ENCODE assay signal across 27 mouse cellular contexts in the genomic region with DNA sequence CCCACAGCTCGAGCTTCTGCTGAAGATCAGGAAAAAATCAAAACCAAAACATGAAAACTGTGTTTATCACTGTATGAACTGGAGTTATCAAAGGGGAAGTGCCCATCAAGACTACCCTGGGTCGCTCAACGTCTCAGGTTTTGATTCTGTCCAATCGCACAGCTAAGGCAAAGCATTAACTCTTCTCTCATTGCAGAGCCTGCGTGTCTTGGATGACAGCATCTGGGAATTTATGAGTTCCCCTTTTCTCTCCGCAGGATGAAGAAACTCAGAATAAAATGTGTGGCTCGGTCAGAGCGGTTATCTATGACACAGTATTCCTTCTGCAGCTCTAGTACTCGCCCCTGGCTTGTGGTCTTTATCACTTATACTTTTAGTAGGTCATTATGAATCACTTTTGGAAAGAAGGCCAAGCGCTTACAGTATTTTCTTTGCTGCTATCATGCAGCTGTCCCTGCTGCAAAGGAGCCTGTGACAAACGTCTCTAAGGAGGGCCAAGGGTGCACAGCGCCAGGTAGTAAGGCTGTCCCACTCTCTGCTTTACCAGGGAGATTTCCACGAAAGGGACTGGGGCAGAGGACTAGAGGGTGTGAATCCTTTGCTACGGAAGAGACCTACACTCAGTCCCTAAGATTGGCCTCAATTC. TPM values are rescaled to one million over a fixed set of nuclear protein-coding genes. Genes with fewer than 3 reads are reported as not detected.
A peak's percentile ranks its signal among the peaks of the same experiment; 100 is the strongest.
DNase-seq lines count a peak whose midpoint lies in the region; ATAC-seq and TF ChIP-seq lines count a peak whose summit lies in the region.
"Had no signal": no experiment of that assay in that cellular context is flagged by ENCODE, and none has a peak within 500 bp of the region (broad histone marks: within the 10 kb centered on the region; RNA-seq: fewer than 3 reads in every experiment).

No protein-coding gene starts in this region.

- no peak overlapping the region for H3K4me2 ChIP-seq in heart, postnatal 0 days (ENCODE audit: low read depth, low read length)
- H3K4me2 ChIP-seq: embryonic facial prominence, embryonic 12.5 days; liver, embryonic 11.5 days; lung, embryonic 14.5 days; midbrain, embryonic 15.5 days; neural tube, embryonic 12.5 days had no signal

- H3K4me3 ChIP-seq in heart, postnatal 0 days (ENCODE audit: low read depth, low read length) = no peak overlapping the region
- no peak overlapping the region for H3K4me3 ChIP-seq in MEL (ENCODE audit: control insufficient read depth in 1 of 2, insufficient read depth in 1 of 2, low read depth in 2 of 2, low read length in 2 of 2)
- H3K4me3 ChIP-seq: embryonic facial prominence, embryonic 12.5 days; heart, adult 2 months; layer of hippocampus, adult 2 months; midbrain, embryonic 15.5 days; neural tube, embryonic 12.5 days had no signal

- ATAC-seq in heart, postnatal 0 days (ENCODE audit: insufficient read depth, low read depth) = 0 out of 2 replicates have a peak, but pooled peaks have one; percentile 24
- peak; percentile 96 for ATAC-seq in megakaryocyte, adult 5-6 weeks (ENCODE audit: poor library complexity, severe bottlenecking)
- ATAC-seq: forebrain, postnatal 0 days; inflammation-experienced regulatory T-cells, adult 6 months; midbrain, embryonic 15.5 days had no signal

- 0 out of 2 replicates have a peak overlapping the region, but pooled peaks have one; percentile 15 for H3K27ac ChIP-seq in heart, postnatal 0 days (ENCODE audit: low read depth)
- H3K27ac ChIP-seq in MEL (ENCODE audit: control insufficient read depth, low read depth, low read length) = no peak overlapping the region
- H3K27ac ChIP-seq: embryonic facial prominence, embryonic 12.5 days; heart, adult 2 months; layer of hippocampus, adult 2 months; midbrain, embryonic 15.5 days; neural tube, embryonic 12.5 days; stomach, postnatal 0 days had no signal

- H3K36me3 ChIP-seq in heart, postnatal 0 days (replicated peaks; ENCODE audit: control insufficient read depth, insufficient read depth, low read length) = no peaks in the 10 kb centered on the region
- H3K36me3 ChIP-seq in MEL (ENCODE audit: control insufficient read depth in 1 of 2, insufficient read depth in 2 of 2, low read length in 2 of 2) = peaks cover 0 to 6% of the 10 kb centered on the region in 2 experiments; a peak in 2 of 4 replicates
- H3K36me3 ChIP-seq: embryonic facial prominence, embryonic 12.5 days; midbrain, embryonic 15.5 days; neural tube, embryonic 12.5 days had no signal

- TF ChIP-seq EP300 in heart, postnatal 0 days (IDR thresholded peaks at IDR 0.05; ENCODE audit: low read depth) = no peak
- TF ChIP-seq EP300 in MEL (IDR thresholded peaks at IDR 0.05; ENCODE audit: low read depth in 1 of 2, low read length in 2 of 2) = peak; percentile 53 to 68; a peak in 3 of 4 replicates

- H3K4me1 ChIP-seq in heart, postnatal 0 days (ENCODE audit: control insufficient read depth, insufficient read depth) = 0 out of 2 replicates have a peak, but pooled peaks cover 14% of the 10 kb centered on the region
- peaks cover 0 to 7% of the 10 kb centered on the region in 2 experiments; a peak in 3 of 4 replicates for H3K4me1 ChIP-seq in MEL (ENCODE audit: control insufficient read depth in 1 of 2, insufficient read depth in 2 of 2, low read length in 2 of 2)
- H3K4me1 ChIP-seq: embryonic facial prominence, embryonic 12.5 days; midbrain, embryonic 15.5 days; neural tube, embryonic 12.5 days had no signal

- H3K79me2 ChIP-seq in MEL (ENCODE audit: control insufficient read depth, insufficient read depth, low read length, poor library complexity) = no peaks in the 10 kb centered on the region

- H3K9me3 ChIP-seq in heart, postnatal 0 days (replicated peaks; ENCODE audit: control insufficient read depth, low read length) = no peaks in the 10 kb centered on the region
- H3K9me3 ChIP-seq in MEL (replicated peaks; ENCODE audit: insufficient read depth, low read length) = no peaks in the 10 kb centered on the region
- H3K9me3 ChIP-seq: embryonic facial prominence, embryonic 12.5 days; midbrain, embryonic 15.5 days; neural tube, embryonic 12.5 days had no signal

- no peak for TF ChIP-seq POLR2A in MEL (IDR thresholded peaks at IDR 0.05; ENCODE audit: control insufficient read depth in 1 of 2, insufficient read depth in 1 of 2, low read depth in 1 of 2, low read length in 2 of 2, poor library complexity in 1 of 2)

- H3K27me3 ChIP-seq in heart, postnatal 0 days (ENCODE audit: control insufficient read depth, insufficient read depth, low read length) = no peaks in the 10 kb centered on the region
- H3K27me3 ChIP-seq in MEL (ENCODE audit: control insufficient read depth in 1 of 2, insufficient read depth in 2 of 2, low read length in 2 of 2) = peaks cover 2 to 4% of the 10 kb centered on the region in 2 experiments; a peak in 2 of 4 replicates
- H3K27me3 ChIP-seq: embryonic facial prominence, embryonic 12.5 days; midbrain, embryonic 15.5 days; neural tube, embryonic 12.5 days had no signal

- no peak for TF ChIP-seq CTCF in heart, postnatal 0 days (IDR thresholded peaks at IDR 0.05; ENCODE audit: low read depth)
- TF ChIP-seq CTCF in MEL (IDR thresholded peaks at IDR 0.05 in 2 of 3, conservative IDR thresholded peaks at IDR 0.05 in 1 of 3; ENCODE audit: control insufficient read depth in 1 of 3, insufficient read depth in 1 of 3, low read depth in 2 of 3, low read length in 3 of 3, poor library complexity in 1 of 3, severe bottlenecking in 1 of 3) = no peak

- 45% methylated on average over 14 of the region's 14 CpGs for WGBS in heart, postnatal 0 days

- 0 out of 2 replicates have a peak overlapping the region, but pooled peaks have one; percentile 15 for H3K9ac ChIP-seq in heart, postnatal 0 days (replicated peaks; ENCODE audit: low read depth, low read length)
- H3K9ac ChIP-seq in MEL (ENCODE audit: control insufficient read depth, low read depth, low read length, poor library complexity, severe bottlenecking) = no peak overlapping the region
- H3K9ac ChIP-seq: embryonic facial prominence, embryonic 12.5 days; forebrain, postnatal 0 days; lung, embryonic 14.5 days; midbrain, embryonic 15.5 days; neural tube, embryonic 12.5 days had no signal

- peak; percentile 36 to 76 for DNase-seq in adrenal gland, adult (ENCODE audit: inconsistent age in 2 of 2, low spot score in 1 of 2)
- no peak for DNase-seq in adrenal gland, adult 18-20 months (ENCODE audit: low spot score in 2 of 2)
- DNase-seq in heart, postnatal 0 days (ENCODE audit: low spot score) = no peak
- DNase-seq in heart, adult 8-10 months (ENCODE audit: low spot score) = no peak
- DNase-seq in MEL (ENCODE audit: low read depth, low spot score) = peak; percentile 86
- no peak for DNase-seq in cerebellum, adult 11-12 months
- no peak for DNase-seq in right cerebral cortex, postnatal 25 days
- DNase-seq: cerebellum, adult 18-20 months; forebrain, postnatal 0 days; heart, adult 2 months; kidney, adult 9 months; left cerebral cortex, postnatal 4 days; lung, embryonic 14.5 days; lung, postnatal 4 days; thymus, postnatal 4 days had no signal

- TF ChIP-seq RAD21 in MEL (IDR thresholded peaks at IDR 0.05; ENCODE audit: low read depth, low read length) = no peak

TF ChIP-seq in MEL, 35 proteins besides CTCF, POLR2A, EP300 and RAD21 (continues in another document):
- TF ChIP-seq ETS1 (IDR thresholded peaks at IDR 0.05; ENCODE audit: low read depth, low read length) (peak; percentile 68), TAL1 (IDR thresholded peaks at IDR 0.05; ENCODE audit: low read length) (0 out of 2 replicates have a peak, but pooled peaks have one; percentile 4), TCF12 (IDR thresholded peaks at IDR 0.05; ENCODE audit: low read depth, low read length) (peak; percentile 40; the same call in 1 of the 2 replicates), MYC (IDR thresholded peaks at IDR 0.05; ENCODE audit: low read depth, low read length) (peak; percentile 73; the same call in 1 of the 2 replicates), RCOR1 (IDR thresholded peaks at IDR 0.05; ENCODE audit: low read depth, low read length) (peak; percentile 96), MYB (IDR thresholded peaks at IDR 0.05; ENCODE audit: low read depth, low read length) (peak; percentile 44; the same call in 1 of the 2 replicates), ZNF384 (IDR thresholded peaks at IDR 0.05; ENCODE audit: low read depth, low read length) (no peak), GATA1 (IDR thresholded peaks at IDR 0.05; ENCODE audit: low read depth, low read length) (peak; percentile 60), SIN3A (IDR thresholded peaks at IDR 0.05; ENCODE audit: low read length) (peak; percentile 57), SMC3 (IDR thresholded peaks at IDR 0.05; ENCODE audit: low read depth, low read length) (peak; percentile 22), MXI1 (IDR thresholded peaks at IDR 0.05; ENCODE audit: low read depth, low read length) (peak; percentile 49), JUND (IDR thresholded peaks at IDR 0.05; ENCODE audit: low read depth, low read length) (peak; percentile 39; the same call in 1 of the 2 replicates), NELFE (IDR thresholded peaks at IDR 0.05; ENCODE audit: low read depth, low read length) (0 out of 2 replicates have a peak, but pooled peaks have one; percentile 25), MAX (IDR thresholded peaks at IDR 0.05; ENCODE audit: low read length) (peak; percentile 43; the same call in 1 of the 2 replicates), POLR2AphosphoS5 (IDR thresholded peaks at IDR 0.05; ENCODE audit: borderline replicate concordance, low read depth, low read length) (no peak)

RNA-seq across cellular contexts. Expression of gene Txndc2, which starts 6.1 kb away (rescaled TPM):
- 10 to 100 TPM in 1 of 2 experiments, 1 to 10 TPM in 1; 2.7 to 26.0 TPM for total RNA-seq in adrenal gland, adult 18-20 months (2021)
- total RNA-seq in heart, postnatal 0 days (2014; rRNA removed; ENCODE audit: low replicate concordance) = not detected in 2 replicates
- polyA plus RNA-seq in heart, postnatal 0 days (2015; fragmentation: Nextera tagmentation; extraction: Ambion mirVana) = 0.16 and 0.18 TPM in 2 replicates
- total RNA-seq in heart, adult 8-10 months (2022) = under 1 TPM in 2 of 4 experiments, not detected in 2; 0.12 to 0.16 TPM
- not detected in 2 replicates for total RNA-seq in MEL (2012; rRNA removed)
- polyA plus RNA-seq in MEL (2012; ENCODE audit: insufficient read depth in 1 of 2, insufficient read length in 2 of 2, low read depth in 1 of 2, low replicate concordance in 2 of 2, missing spikeins in 1 of 2) = not detected
- not detected in 2 replicates for total RNA-seq in megakaryocyte, adult 5-6 weeks (2015)
- total RNA-seq in megakaryocyte, adult 5-6 weeks (2017) = not detected in 2 replicates
- total RNA-seq: CH12.LX; gastrocnemius, adult 18-20 months; heart, adult 2 months; layer of hippocampus, adult 2 months; left cerebral cortex, adult 18-20 months had no signal
- polyA plus RNA-seq: forebrain, postnatal 0 days; hindbrain, embryonic 11.5 days; inflammation-experienced regulatory T-cells, adult 6 months; liver, embryonic 11.5 days; stomach, postnatal 0 days had no signal

RNA-seq across cellular contexts. Expression of gene Vapa, which starts 22.5 kb away (rescaled TPM):
- total RNA-seq in adrenal gland, adult 18-20 months (2021) = 100 to 1,000 TPM; 138 to 182 TPM
- total RNA-seq in heart, postnatal 0 days (2014; rRNA removed; ENCODE audit: low replicate concordance) = 49.8 and 79.9 TPM in 2 replicates
- polyA plus RNA-seq in heart, postnatal 0 days (2015; fragmentation: Nextera tagmentation; extraction: Ambion mirVana) = 139 and 144 TPM in 2 replicates
- 10 to 100 TPM; 67.8 to 79.9 (median 75.9) TPM for total RNA-seq in heart, adult 8-10 months (2022)
- 56.7 and 60.2 TPM in 2 replicates for total RNA-seq in MEL (2012; rRNA removed)
- 100 to 1,000 TPM in 1 of 2 experiments, 10 to 100 TPM in 1; 85.3 to 507 TPM for polyA plus RNA-seq in MEL (2012; ENCODE audit: insufficient read depth in 1 of 2, insufficient read length in 2 of 2, low read depth in 1 of 2, low replicate concordance in 2 of 2, missing spikeins in 1 of 2)
- total RNA-seq in megakaryocyte, adult 5-6 weeks (2015) = 169 and 178 TPM in 2 replicates
- 110 and 122 TPM in 2 replicates for total RNA-seq in megakaryocyte, adult 5-6 weeks (2017)

Comparison
In these comparisons a context has a peak if more than half of its experiments do, and no peak if none do; other contexts are left out.
1. DNase-seq: peak in adrenal gland, adult (2 of 2) and MEL (single experiment); none in adrenal gland, adult 18-20 months (0 of 2), heart, postnatal 0 days (single experiment), heart, adult 8-10 months (single experiment), cerebellum, adult 11-12 months (single experiment) and right cerebral cortex, postnatal 25 days (single experiment).